Mouse (Mus musculus): Measurements from ENCODE around the gene Dlgap1. TPM values are rescaled to one million over a fixed set of nuclear protein-coding genes. Genes with fewer than 3 reads are reported as not detected.
A peak's percentile ranks its signal among the peaks of the same experiment; 100 is the strongest.

Gene Dlgap1
- polyA plus RNA-seq, 1 experiment from 2014 or later = 1.6 TPM

- DNase-seq (ENCODE audit: low spot score) = no peak
- H3K27ac ChIP-seq (ENCODE audit: low read depth, low read length) = no peak overlapping the region
These were observed 740.7 kb downstream of the Dlgap1 start for GRCm38 (mm10) chr17:70709545-70709944.

GRCm38 (mm10) chr17:70713470-70713869, 744.6 kb downstream of the Dlgap1 start:
- DNase-seq (ENCODE audit: low spot score) (no peak), ATAC-seq (replicated peaks; ENCODE audit: low FRiP score) (no peak)
- WGBS = 51% methylated on average over 10 of the region's 10 CpGs
- Histone ChIP-seq H3K9ac (ENCODE audit: low read depth, low read length) (no peak overlapping the region), H3K27ac (ENCODE audit: low read depth, low read length) (no peak overlapping the region), H3K4me1 (replicated peaks; ENCODE audit: control insufficient read depth, insufficient read depth, low read length) (no peaks in the 10 kb centered on the region), H3K9me3 (ENCODE audit: control insufficient read depth, low read length) (no peaks in the 10 kb centered on the region), H3K4me2 (no peak overlapping the region), H3K27me3 (replicated peaks; ENCODE audit: control insufficient read depth, insufficient read depth, low read length) (no peaks in the 10 kb centered on the region; the same call in 1 of the 2 replicates), H3K4me3 (ENCODE audit: low read depth, low read length) (no peak overlapping the region), H3K36me3 (ENCODE audit: control insufficient read depth, insufficient read depth, low read length) (no peaks in the 10 kb centered on the region)

More at GRCm38 (mm10) chr17:70709545-70709944, 740.7 kb downstream of the Dlgap1 start:
- WGBS = 44% methylated on average over 5 of the region's 5 CpGs
- H3K9ac ChIP-seq (ENCODE audit: low read depth, low read length) = no peak overlapping the region
- ATAC-seq (replicated peaks; ENCODE audit: low FRiP score) = no peak
- H3K27me3 ChIP-seq (replicated peaks; ENCODE audit: control insufficient read depth, insufficient read depth, low read length) = peaks cover 9% of the 10 kb centered on the region
- H3K4me1 ChIP-seq (replicated peaks; ENCODE audit: control insufficient read depth, insufficient read depth, low read length) = no peaks in the 10 kb centered on the region
- no peaks in the 10 kb centered on the region for H3K9me3 ChIP-seq (ENCODE audit: control insufficient read depth, low read length)
- no peak overlapping the region for H3K4me3 ChIP-seq (ENCODE audit: low read depth, low read length)
- H3K4me2 ChIP-seq = no peak overlapping the region
- H3K36me3 ChIP-seq (ENCODE audit: control insufficient read depth, insufficient read depth, low read length) = no peaks in the 10 kb centered on the region

GRCm38 (mm10) chr17:70719684-70720324, 750.9 kb downstream of the Dlgap1 start:
- H3K36me3 ChIP-seq (ENCODE audit: control insufficient read depth, insufficient read depth, low read length) = no peaks in the 10 kb centered on the region

GRCm38 (mm10) chr17:70720766-70721165, 751.9 kb downstream of the Dlgap1 start:
- ATAC-seq (replicated peaks; ENCODE audit: low FRiP score) = no peak
- H3K27ac ChIP-seq (ENCODE audit: low read depth, low read length) = no peak overlapping the region

More at GRCm38 (mm10) chr17:70719684-70720324, 750.9 kb downstream of the Dlgap1 start:
- ATAC-seq (replicated peaks; ENCODE audit: low FRiP score) = no peak
- H3K4me3 ChIP-seq (ENCODE audit: low read depth, low read length) = no peak overlapping the region
- no peak overlapping the region for H3K9ac ChIP-seq (ENCODE audit: low read depth, low read length)
- 72% methylated on average over 11 of the region's 11 CpGs for WGBS
- H3K27me3 ChIP-seq (replicated peaks; ENCODE audit: control insufficient read depth, insufficient read depth, low read length) = no peaks in the 10 kb centered on the region
- no peak overlapping the region for H3K27ac ChIP-seq (ENCODE audit: low read depth, low read length)
- H3K4me1 ChIP-seq (replicated peaks; ENCODE audit: control insufficient read depth, insufficient read depth, low read length) = no peaks in the 10 kb centered on the region; the same call in 1 of the 2 replicates
- no peak for DNase-seq (ENCODE audit: low spot score)
- no peaks in the 10 kb centered on the region for H3K9me3 ChIP-seq (ENCODE audit: control insufficient read depth, low read length)
- H3K4me2 ChIP-seq = no peak overlapping the region

GRCm38 (mm10) chr17:70722146-70722545, 753.3 kb downstream of the Dlgap1 start:
- WGBS = 57% methylated on average over 3 of the region's 3 CpGs
- no peak overlapping the region for H3K4me2 ChIP-seq
- H3K27ac ChIP-seq (ENCODE audit: low read depth, low read length) = no peak overlapping the region
- H3K27me3 ChIP-seq (replicated peaks; ENCODE audit: control insufficient read depth, insufficient read depth, low read length) = no peaks in the 10 kb centered on the region
- no peaks in the 10 kb centered on the region for H3K9me3 ChIP-seq (ENCODE audit: control insufficient read depth, low read length)
- DNase-seq (ENCODE audit: low spot score) (no peak), ATAC-seq (replicated peaks; ENCODE audit: low FRiP score) (no peak)
- H3K9ac ChIP-seq (ENCODE audit: low read depth, low read length) = no peak overlapping the region
- no peak overlapping the region for H3K4me3 ChIP-seq (ENCODE audit: low read depth, low read length)
- H3K36me3 ChIP-seq (ENCODE audit: control insufficient read depth, insufficient read depth, low read length) = no peaks in the 10 kb centered on the region
- no peaks in the 10 kb centered on the region; the same call in 1 of the 2 replicates for H3K4me1 ChIP-seq (replicated peaks; ENCODE audit: control insufficient read depth, insufficient read depth, low read length)

More at GRCm38 (mm10) chr17:70720766-70721165, 751.9 kb downstream of the Dlgap1 start:
- Histone ChIP-seq H3K36me3 (ENCODE audit: control insufficient read depth, insufficient read depth, low read length) (no peaks in the 10 kb centered on the region), H3K9me3 (ENCODE audit: control insufficient read depth, low read length) (no peaks in the 10 kb centered on the region), H3K4me3 (ENCODE audit: low read depth, low read length) (no peak overlapping the region), H3K4me1 (replicated peaks; ENCODE audit: control insufficient read depth, insufficient read depth, low read length) (no peaks in the 10 kb centered on the region; the same call in 1 of the 2 replicates), H3K27me3 (replicated peaks; ENCODE audit: control insufficient read depth, insufficient read depth, low read length) (no peaks in the 10 kb centered on the region), H3K4me2 (no peak overlapping the region), H3K9ac (ENCODE audit: low read depth, low read length) (no peak overlapping the region)
- WGBS = 30% methylated on average over 8 of the region's 8 CpGs
- no peak for DNase-seq (ENCODE audit: low spot score)

GRCm38 (mm10) chr17:70728719-70729281, 759.9 kb downstream of the Dlgap1 start:
- Histone ChIP-seq H3K4me1 (replicated peaks; ENCODE audit: control insufficient read depth, insufficient read depth, low read length) (no peaks in the 10 kb centered on the region; the same call in 1 of the 2 replicates), H3K4me2 (no peak overlapping the region), H3K27me3 (replicated peaks; ENCODE audit: control insufficient read depth, insufficient read depth, low read length) (no peaks in the 10 kb centered on the region), H3K36me3 (ENCODE audit: control insufficient read depth, insufficient read depth, low read length) (no peaks in the 10 kb centered on the region), H3K9me3 (ENCODE audit: control insufficient read depth, low read length) (no peaks in the 10 kb centered on the region), H3K9ac (ENCODE audit: low read depth, low read length) (no peak overlapping the region), H3K27ac (ENCODE audit: low read depth, low read length) (no peak overlapping the region), H3K4me3 (ENCODE audit: low read depth, low read length) (no peak overlapping the region)
- DNase-seq (ENCODE audit: low spot score) (no peak), ATAC-seq (replicated peaks; ENCODE audit: low FRiP score) (no peak)
- 72% methylated on average over 5 of the region's 5 CpGs for WGBS

- 84% methylated on average over 3 of the region's 3 CpGs for WGBS
- Histone ChIP-seq H3K36me3 (ENCODE audit: control insufficient read depth, insufficient read depth, low read length) (no peaks in the 10 kb centered on the region), H3K4me2 (no peak overlapping the region), H3K9ac (ENCODE audit: low read depth, low read length) (no peak overlapping the region), H3K27me3 (replicated peaks; ENCODE audit: control insufficient read depth, insufficient read depth, low read length) (no peaks in the 10 kb centered on the region), H3K27ac (ENCODE audit: low read depth, low read length) (no peak overlapping the region), H3K4me1 (replicated peaks; ENCODE audit: control insufficient read depth, insufficient read depth, low read length) (0 out of 2 replicates have a peak, but pooled peaks cover 2% of the 10 kb centered on the region), H3K9me3 (ENCODE audit: control insufficient read depth, low read length) (no peaks in the 10 kb centered on the region), H3K4me3 (ENCODE audit: low read depth, low read length) (no peak overlapping the region)
- ATAC-seq (replicated peaks; ENCODE audit: low FRiP score) (no peak), DNase-seq (ENCODE audit: low spot score) (no peak)
These were observed 765.9 kb downstream of the Dlgap1 start for GRCm38 (mm10) chr17:70734728-70735127.

GRCm38 (mm10) chr17:70735396-70735795, 766.5 kb downstream of the Dlgap1 start:
- 69% methylated on average over 3 of the region's 3 CpGs for WGBS
- no peaks in the 10 kb centered on the region for H3K9me3 ChIP-seq (ENCODE audit: control insufficient read depth, low read length)
- no peak overlapping the region for H3K9ac ChIP-seq (ENCODE audit: low read depth, low read length)
- H3K4me3 ChIP-seq (ENCODE audit: low read depth, low read length) = no peak overlapping the region
- H3K4me2 ChIP-seq = no peak overlapping the region
- no peaks in the 10 kb centered on the region for H3K27me3 ChIP-seq (replicated peaks; ENCODE audit: control insufficient read depth, insufficient read depth, low read length)
- no peak overlapping the region for H3K27ac ChIP-seq (ENCODE audit: low read depth, low read length)
- DNase-seq (ENCODE audit: low spot score) (no peak), ATAC-seq (replicated peaks; ENCODE audit: low FRiP score) (no peak)
- 0 out of 2 replicates have a peak, but pooled peaks cover 2% of the 10 kb centered on the region for H3K4me1 ChIP-seq (replicated peaks; ENCODE audit: control insufficient read depth, insufficient read depth, low read length)
- no peaks in the 10 kb centered on the region for H3K36me3 ChIP-seq (ENCODE audit: control insufficient read depth, insufficient read depth, low read length)

- Histone ChIP-seq H3K9ac (ENCODE audit: low read depth, low read length) (no peak overlapping the region), H3K4me1 (replicated peaks; ENCODE audit: control insufficient read depth, insufficient read depth, low read length) (0 out of 2 replicates have a peak, but pooled peaks cover 2% of the 10 kb centered on the region), H3K27me3 (replicated peaks; ENCODE audit: control insufficient read depth, insufficient read depth, low read length) (no peaks in the 10 kb centered on the region), H3K27ac (ENCODE audit: low read depth, low read length) (no peak overlapping the region), H3K36me3 (ENCODE audit: control insufficient read depth, insufficient read depth, low read length) (no peaks in the 10 kb centered on the region), H3K4me3 (ENCODE audit: low read depth, low read length) (no peak overlapping the region), H3K4me2 (peak overlapping the region; percentile 50), H3K9me3 (ENCODE audit: control insufficient read depth, low read length) (no peaks in the 10 kb centered on the region)
- DNase-seq (ENCODE audit: low spot score) (peak; percentile 49), ATAC-seq (replicated peaks; ENCODE audit: low FRiP score) (peak; percentile 52; the same call in 1 of the 2 replicates)
- 5% methylated on average over 6 of the region's 6 CpGs for WGBS
These were observed 768.6 kb downstream of the Dlgap1 start for GRCm38 (mm10) chr17:70737424-70737823.
